Mouse (Mus musculus): Measurements from ENCODE around the gene Syne1. TPM values are rescaled to one million over a fixed set of nuclear protein-coding genes. Genes with fewer than 3 reads are reported as not detected.

The Syne1 gene
- 10.2 and 14.8 TPM in 2 replicates for polyA plus RNA-seq (2012)

DNA sequence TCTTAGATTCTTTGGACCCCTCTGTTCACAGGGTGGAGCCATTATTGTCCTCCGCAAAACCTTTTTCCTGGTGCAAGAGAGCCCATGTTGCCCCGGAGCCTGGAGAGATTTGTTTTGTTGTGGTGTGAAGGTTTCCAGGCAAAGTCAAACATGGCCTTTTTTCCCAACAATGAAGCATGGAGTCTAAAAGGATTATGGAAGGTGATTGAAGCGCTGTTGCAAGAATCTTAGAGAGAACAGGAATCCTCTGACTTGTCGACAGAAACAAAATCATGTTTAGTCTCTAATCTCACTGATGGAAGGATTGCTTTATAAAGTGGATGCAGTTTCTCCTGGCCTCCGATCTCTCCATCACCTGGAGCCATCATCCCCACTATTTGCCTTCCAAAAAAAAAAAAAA lies at the start of gene Syne1:
Gene Syne1, minus strand, starts transcription at position 101 of the 400 bp plus-strand sequence.
- no peak for TF ChIP-seq GATA1 (IDR thresholded peaks at IDR 0.05; ENCODE audit: low read length)

DNA sequence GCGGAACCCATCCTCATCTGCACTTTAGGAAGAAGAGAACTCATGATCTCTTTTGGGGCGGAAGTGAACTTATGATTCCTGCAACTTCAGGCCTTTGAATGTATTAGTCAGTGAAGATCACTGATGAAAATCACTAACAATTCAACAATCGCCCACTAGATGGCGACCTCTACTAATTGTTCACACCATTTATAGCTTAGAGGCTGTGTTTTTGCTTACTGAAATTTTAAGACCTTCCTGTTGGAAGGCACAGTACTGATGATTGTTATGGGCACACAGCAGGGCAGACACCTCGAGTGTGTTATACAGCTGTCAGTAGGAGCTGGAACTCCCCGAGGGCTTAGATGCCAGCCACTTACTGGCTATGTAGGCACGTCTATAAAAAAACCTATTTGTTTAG lies 48.8 kb upstream of the Syne1 start:
- no peak for TF ChIP-seq GATA1 (IDR thresholded peaks at IDR 0.05; ENCODE audit: low read length)

DNA sequence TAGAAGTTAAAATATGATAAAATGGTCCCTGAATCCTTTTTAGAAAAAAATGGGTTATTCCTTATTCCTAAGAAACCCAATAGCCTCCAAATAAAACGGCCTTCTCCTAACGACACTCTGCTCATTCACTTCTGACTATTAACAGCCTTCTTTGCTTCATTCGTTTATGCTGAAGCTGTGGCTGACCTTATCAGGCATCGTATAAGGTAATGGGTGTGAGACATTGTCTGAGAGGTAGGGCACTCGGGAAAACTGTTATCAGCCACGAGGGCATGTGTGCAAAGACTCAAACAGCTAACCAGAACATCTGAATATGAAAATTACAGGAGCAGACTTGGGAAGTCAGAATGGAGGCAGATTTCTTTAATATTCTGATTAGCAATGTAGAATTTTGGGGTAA lies 45.3 kb upstream of the Syne1 start:
- no peak for TF ChIP-seq GATA1 (IDR thresholded peaks at IDR 0.05; ENCODE audit: low read length)

DNA sequence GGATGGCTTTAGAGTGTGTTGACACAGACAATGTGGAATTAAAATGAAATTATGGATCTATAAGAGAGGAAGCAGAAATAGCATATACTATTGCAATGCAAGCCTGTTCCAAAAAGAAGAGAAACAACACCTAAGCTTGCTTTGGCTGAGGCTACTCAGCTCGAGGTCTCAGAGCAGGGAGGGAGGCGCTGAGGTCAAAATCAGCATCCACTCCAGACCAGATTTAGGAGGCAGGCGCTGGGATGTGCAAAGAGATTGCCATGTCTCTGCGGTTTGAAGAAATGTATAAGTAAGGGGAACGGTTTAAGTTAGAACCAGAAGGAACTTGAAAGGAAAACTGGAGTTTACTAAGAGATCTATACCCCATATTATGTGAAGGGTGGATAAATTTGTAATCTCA lies 43.2 kb upstream of the Syne1 start:
- no peak for TF ChIP-seq GATA1 (IDR thresholded peaks at IDR 0.05; ENCODE audit: low read length)

DNA sequence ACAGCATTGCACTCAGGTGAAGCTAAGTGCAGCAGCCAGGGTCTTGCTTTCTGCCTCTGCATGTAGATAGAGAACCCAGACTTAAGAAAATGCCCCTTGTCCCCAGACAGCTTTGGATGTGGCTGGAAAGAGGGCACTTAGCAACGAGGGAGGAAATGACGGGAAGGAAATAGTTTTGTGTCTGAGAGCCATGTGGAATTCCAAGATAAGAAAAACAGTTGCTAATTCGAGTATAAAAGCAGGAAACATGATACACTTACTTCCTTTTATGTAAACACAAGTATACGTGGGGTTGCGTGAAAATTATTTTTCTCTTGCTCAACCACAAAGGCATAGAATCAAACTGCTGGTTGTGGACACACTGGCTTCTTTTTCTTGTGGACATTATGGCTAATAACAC lies 42.2 kb upstream of the Syne1 start, which contains the start of gene Myct1:
Gene Myct1, plus strand, starts transcription at position 312 of the 400 bp plus-strand sequence.
- no peak for TF ChIP-seq GATA1 (IDR thresholded peaks at IDR 0.05; ENCODE audit: low read length)

DNA sequence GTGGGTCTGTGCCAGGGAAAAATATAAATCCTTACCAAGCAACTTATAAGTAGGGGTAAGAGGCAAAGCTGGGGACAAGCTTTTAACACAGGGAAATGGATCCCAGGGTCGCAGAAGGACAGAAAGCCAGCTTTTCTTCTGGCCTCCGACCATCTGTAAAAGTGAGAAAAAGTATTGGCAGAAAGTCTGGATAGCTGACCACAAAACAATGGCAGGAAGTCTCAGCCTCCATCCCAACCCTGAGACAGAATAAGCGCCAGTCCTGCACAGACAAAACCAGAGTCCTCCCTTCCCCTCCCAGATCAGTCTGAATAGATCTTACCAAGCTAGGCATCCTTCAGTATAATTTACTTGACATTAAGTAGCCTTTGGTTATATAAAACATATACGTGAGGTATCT lies 40.7 kb upstream of the Syne1 start:
- TF ChIP-seq GATA1 (IDR thresholded peaks at IDR 0.05; ENCODE audit: low read length): no peak

DNA sequence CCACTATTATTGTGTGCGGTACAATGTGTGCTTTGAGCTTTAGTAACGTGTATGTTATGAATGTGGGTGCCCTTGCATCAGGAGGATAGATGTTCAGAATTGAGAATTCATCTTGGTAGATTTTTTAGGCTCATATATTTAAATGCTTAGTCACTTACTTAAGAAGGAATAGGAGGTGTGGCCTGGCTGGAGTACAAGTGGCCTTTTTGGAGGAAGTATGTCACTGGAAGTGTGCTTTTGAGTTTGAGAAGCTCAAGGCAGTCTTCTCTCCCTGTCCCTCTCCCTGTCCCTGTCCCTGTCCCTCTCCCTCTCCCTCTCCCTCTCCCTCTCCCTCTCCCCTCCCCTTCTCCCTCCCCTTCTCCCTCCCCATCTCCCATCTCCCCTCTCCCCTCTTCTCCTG lies 39.8 kb upstream of the Syne1 start:
- no peak for TF ChIP-seq GATA1 (IDR thresholded peaks at IDR 0.05; ENCODE audit: low read length)

DNA sequence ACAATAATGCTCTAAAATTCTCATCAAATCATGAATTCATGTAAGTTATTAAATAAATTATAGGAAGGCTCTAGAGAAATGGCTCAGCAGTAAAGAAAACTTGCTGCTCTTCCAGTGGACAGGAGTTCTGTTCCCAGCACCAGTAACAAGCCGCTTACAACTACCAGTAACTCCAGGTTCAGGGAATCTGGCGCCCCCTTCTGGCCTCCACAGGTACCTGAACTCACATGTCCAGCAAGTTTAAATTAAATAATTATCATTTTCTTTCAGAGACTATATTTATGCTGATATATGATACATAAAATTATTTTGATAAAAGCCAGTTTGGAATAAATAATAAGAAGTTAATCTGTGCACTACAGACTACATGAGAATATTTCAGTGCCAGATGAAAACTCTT lies 22.0 kb upstream of the Syne1 start:
- TF ChIP-seq GATA1 (IDR thresholded peaks at IDR 0.05; ENCODE audit: low read length): no peak

DNA sequence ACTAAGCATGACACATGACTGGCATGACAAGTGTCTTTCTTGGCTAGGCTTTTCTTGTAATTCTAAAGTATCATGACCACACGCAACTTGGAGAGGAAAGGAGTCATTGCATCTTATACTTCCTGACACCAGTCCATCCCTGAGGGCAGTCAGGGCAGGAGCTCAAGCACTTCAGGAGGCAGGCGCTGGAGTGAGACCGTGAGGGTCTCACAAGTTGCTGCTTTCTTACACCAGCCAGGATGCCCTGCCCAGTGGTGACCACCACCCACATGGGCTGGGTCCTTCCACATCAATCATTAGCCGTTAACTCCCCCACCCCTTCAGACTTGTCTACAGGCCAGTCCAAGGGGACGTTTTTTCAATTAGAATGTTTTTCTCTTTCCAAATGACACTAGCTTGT lies 20.1 kb upstream of the Syne1 start:
- no peak for TF ChIP-seq GATA1 (IDR thresholded peaks at IDR 0.05; ENCODE audit: low read length)

DNA sequence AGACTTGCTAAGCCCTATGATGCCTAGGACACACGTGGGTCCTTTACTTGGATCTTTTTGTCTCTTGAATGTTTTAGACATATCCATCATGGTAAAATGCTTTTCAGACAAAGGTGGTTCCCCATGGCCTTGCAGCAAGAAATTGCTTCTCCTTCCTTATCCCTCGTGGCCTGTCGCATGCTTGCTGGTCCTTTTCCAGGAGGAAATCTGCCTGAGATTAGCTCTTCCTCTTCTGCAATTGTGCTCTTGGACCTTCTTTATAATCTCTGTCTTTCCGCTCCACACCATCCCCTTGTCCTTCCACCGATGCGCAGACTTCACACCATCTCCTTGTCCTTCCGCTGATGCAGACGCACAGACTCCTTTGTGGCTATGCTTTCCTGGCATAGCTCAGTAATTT lies 18.8 kb upstream of the Syne1 start:
- no peak for TF ChIP-seq GATA1 (IDR thresholded peaks at IDR 0.05; ENCODE audit: low read length)

DNA sequence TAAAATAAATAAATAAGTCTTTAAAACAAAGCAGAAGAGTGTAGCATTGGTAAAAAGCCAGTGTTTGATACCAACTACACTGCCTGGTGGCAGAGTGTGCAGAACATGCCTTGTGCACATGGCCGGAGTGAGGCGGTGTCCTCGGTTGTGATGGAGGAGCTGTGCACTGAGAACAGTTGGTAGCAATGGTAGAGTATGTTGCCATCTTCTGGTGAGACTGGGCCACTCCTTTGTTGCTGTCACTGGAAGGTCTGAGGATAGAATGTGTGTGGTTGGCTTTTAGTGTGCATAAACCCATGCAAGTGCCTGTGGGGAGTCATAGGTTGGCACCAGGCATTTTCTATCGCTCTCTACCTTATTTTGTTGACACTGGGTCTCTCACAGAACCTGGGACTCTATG lies 17.7 kb upstream of the Syne1 start:
- no peak for TF ChIP-seq GATA1 (IDR thresholded peaks at IDR 0.05; ENCODE audit: low read length)

DNA sequence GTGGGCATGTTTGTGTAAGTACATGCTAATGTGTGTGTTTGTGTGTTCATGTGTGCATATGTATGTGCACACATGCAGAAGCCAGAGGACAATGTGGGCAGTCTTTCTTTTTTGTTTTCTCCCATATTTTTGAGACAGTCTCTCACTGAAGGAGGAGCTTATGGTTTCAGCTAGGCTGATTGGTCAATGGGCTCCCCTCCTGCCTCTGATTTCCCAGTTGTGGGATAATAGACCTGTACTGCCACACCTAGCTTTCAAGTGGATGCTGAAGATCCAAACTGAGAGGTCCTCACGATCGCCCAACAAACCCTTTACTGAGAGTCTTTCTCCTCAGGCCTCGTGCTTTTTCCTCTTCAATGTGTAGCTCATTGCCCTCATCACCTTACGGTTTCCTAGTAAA lies 10.4 kb upstream of the Syne1 start:
- TF ChIP-seq GATA1 (IDR thresholded peaks at IDR 0.05; ENCODE audit: low read length): no peak

DNA sequence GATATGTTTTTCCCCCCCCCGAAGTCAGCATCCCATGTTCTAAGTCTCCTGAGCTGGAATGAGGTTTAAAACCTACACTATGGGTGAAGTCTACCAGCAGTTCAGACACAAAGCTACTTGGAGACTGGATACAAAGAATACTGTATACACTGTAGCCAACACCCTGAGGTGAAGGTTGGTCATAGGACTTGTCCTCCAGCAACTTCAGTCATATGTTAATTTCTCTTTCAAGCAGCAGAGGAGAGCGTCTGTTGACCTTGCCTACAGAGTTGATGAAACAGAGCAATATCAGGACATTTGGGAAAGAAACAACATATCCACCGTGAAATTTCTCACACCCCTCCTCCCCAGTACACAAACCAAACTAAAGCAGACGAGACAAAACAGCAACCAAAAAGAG lies 9.2 kb upstream of the Syne1 start:
- TF ChIP-seq GATA1 (IDR thresholded peaks at IDR 0.05; ENCODE audit: low read length): no peak

DNA sequence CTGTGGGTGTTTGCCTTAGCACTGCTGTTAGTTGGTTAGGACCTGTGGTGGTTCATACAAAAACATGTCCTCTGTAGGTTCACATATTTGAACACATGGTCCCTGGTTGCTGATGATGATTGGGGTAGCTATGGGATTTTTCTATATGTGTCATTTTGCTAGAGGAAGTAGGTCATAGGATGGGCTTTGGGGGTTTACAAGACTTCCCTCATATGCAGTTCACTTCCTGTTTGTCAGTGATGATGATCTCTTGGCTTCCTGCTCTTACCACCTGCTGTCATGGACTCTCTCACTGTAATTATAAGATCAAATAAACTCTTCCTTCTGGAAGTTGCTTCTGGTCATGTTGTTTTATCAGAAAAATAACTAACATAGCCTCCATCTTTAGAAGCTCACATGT lies 7.5 kb upstream of the Syne1 start:
- no peak for TF ChIP-seq GATA1 (IDR thresholded peaks at IDR 0.05; ENCODE audit: low read length)

DNA sequence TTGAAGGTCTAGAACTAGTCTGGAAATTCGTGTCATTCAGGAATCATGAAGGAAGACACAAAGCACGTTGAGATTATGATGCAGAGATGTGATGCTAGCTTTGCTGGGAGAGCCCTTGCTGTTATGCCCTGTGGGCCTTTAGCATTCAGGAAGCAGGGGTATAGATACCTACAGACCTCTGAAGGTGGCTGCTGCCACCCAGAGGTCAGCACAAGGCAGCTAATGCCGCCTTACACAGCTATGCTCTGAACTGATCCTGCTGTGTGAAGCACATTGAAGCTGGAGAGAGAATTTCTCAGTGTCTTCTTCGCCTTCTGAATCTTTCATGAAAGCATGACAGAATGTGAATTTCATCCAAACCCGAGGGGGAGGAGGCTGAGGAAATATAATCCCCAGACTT lies 3.7 kb upstream of the Syne1 start:
- TF ChIP-seq GATA1 (IDR thresholded peaks at IDR 0.05; ENCODE audit: low read length): no peak

DNA sequence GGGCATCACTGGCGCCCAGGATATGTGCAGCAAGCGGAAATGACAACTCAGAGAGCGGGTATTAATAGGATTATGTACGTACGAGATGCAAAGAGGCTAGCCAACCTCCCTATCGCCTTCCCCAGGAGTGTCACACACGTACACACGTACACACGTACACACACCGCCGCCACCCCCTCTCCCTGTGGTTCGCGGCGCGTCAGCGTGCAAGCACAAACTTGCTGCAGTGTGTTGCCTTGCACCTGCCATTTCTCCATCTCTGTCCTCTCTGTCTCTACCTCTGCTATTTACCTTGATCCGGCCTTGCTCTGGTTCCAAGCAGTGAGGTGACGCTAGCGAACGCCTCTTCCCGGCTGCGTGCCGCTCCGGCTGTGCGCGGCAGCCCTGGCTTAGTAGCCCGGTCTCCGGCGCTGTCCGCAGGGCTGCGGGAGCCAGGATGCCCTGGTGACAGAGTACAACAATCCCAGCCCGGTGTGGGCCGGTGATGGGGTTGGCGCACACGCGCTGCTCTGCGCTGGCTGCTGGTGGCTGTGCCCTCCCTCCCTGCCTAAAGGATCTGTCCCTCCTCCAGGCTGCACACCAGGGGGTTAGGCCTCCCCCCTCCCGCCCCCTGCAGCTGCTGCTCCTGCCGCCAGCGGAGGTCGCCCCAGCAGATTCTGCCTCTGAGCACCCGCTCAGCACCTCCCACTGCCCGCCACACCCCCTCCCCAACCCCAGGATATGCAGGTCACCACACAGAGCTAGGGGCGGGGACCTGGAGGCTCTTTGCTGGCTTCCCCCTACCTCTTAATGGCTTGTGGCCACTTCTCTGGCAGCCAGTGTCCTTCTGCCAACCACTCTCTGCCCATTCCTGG lies 887 bp downstream of the Syne1 start:
- TF ChIP-seq GATA1 (IDR thresholded peaks at IDR 0.05; ENCODE audit: low read length): no peak

DNA sequence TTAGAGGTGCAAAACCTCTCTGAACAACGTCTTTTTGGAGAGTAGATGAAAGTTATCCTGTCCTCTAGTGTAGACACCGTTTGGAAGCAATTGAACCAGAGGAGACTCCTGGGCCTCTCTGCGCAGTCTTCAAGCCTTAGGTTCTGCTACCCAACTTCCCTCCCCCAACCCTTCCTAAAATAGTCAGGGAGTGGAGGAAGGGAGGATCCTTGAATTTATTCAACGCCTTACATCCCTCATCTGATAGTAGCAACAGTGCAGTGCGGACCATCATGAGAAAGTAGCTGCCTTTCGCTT lies 1.5 kb downstream of the Syne1 start:
- TF ChIP-seq GATA1 (IDR thresholded peaks at IDR 0.05; ENCODE audit: low read length): no peak

DNA sequence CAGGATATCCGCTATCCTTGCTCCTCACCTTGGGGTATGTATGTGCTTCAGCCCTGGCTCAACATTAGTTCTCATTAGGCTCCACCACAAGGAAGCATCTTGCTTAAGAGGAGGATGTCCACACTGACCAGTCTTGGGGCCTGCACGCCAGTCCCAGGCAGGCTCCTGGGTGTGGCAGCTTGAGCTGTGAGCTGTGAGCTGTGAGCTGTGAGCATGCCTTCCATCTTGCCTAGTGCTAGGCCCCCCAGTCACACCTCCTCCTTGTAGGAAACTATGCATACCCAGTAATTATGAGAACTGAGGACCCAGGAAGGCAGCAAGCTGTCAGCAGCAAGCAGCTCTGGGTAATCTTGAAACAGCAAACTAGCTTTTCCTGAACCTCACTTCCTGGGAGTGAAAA lies 2.6 kb downstream of the Syne1 start:
- no peak for TF ChIP-seq GATA1 (IDR thresholded peaks at IDR 0.05; ENCODE audit: low read length)

All from G1E-ER4 (cell line).